In the genomic region with DNA sequence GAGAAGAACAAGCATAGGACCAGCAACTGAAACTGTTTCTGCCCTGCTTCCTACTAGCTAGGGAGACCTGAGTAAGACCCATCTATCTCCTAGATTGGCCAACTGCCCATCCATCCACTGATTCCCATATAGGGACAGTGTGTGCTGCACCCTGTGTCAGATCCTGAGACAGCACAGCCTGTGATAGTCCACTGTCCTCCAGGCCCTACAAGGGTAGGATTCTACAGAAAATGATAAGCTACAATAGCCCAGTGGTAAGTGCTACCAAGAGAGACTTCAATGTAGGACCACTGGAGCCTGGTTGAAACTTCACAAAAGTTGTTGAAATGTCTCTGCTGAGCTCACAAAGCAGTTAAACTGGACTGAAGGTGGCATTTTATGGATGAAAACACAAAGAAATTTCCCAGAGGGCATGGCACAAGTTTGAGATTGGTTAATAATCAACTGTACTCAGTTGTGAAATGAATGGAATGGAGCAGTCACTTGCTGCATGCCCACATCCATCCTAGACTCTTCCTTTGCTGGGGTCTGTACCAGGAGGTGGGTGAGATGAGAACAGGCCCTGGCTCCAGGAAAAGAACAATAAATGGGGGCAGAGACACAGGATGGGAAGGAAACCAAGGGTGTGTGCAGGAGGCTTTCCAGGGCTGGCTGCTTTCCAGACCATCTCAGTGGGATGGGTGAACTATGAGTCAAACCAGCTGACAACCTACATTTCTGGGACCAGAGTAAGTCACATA, we compare ENCODE assay signal across 9 mouse cellular contexts. TPM values are rescaled to one million over a fixed set of nuclear protein-coding genes. Genes with fewer than 3 reads are reported as not detected.
DNase-seq lines count a peak whose midpoint lies in the region; ATAC-seq lines count a peak whose summit lies in the region.
"Had no signal": no experiment of that assay in that cellular context is flagged by ENCODE, and none has a peak within 500 bp of the region (broad histone marks: within the 10 kb centered on the region; RNA-seq: fewer than 3 reads in every experiment).

No protein-coding gene starts in this region.

- no peak overlapping the region for H3K4me3 ChIP-seq in kidney, embryonic 15.5 days (replicated peaks)
- H3K4me3 ChIP-seq in hindbrain, embryonic 12.5 days, result no peak overlapping the region

- peak; percentile 36 for DNase-seq in gastrocnemius, adult 18-20 months (ENCODE audit: low spot score)
- no peak for DNase-seq in gastrocnemius, postnatal 10 days
- DNase-seq in urinary bladder, postnatal 25 days (ENCODE audit: low spot score), result peak; percentile 46
- DNase-seq in urinary bladder, postnatal 10 days (ENCODE audit: low spot score), result no peak
- DNase-seq in layer of hippocampus, postnatal 36 days, result no peak

- no peaks in the 10 kb centered on the region for H3K9me3 ChIP-seq in kidney, embryonic 15.5 days (replicated peaks)
- H3K9me3 ChIP-seq in hindbrain, embryonic 12.5 days (replicated peaks), result no peaks in the 10 kb centered on the region

- 0 out of 2 replicates have a peak, but pooled peaks cover 9% of the 10 kb centered on the region for H3K36me3 ChIP-seq in kidney, embryonic 15.5 days
- H3K36me3 ChIP-seq in hindbrain, embryonic 12.5 days, result no peaks in the 10 kb centered on the region

- no peak overlapping the region for H3K9ac ChIP-seq in kidney, embryonic 15.5 days
- no peak overlapping the region for H3K9ac ChIP-seq in hindbrain, embryonic 12.5 days
- H3K9ac ChIP-seq: liver, embryonic 14.5 days had no signal

- peak overlapping the region; percentile 82 for H3K27ac ChIP-seq in kidney, embryonic 15.5 days
- no peak overlapping the region for H3K27ac ChIP-seq in hindbrain, embryonic 12.5 days
- H3K27ac ChIP-seq: liver, embryonic 14.5 days had no signal

- peaks cover 48% of the 10 kb centered on the region for H3K4me1 ChIP-seq in kidney, embryonic 15.5 days
- no peaks in the 10 kb centered on the region for H3K4me1 ChIP-seq in hindbrain, embryonic 12.5 days

- 0 out of 2 replicates have a peak overlapping the region, but pooled peaks have one; percentile 7 for H3K4me2 ChIP-seq in kidney, embryonic 15.5 days
- no peak overlapping the region for H3K4me2 ChIP-seq in hindbrain, embryonic 12.5 days (replicated peaks)

- peak; percentile 57; the same call in 1 of the 2 replicates for ATAC-seq in kidney, embryonic 15.5 days (replicated peaks; ENCODE audit: low FRiP score)
- no peak for ATAC-seq in inflammation-experienced regulatory T-cells, adult 6 months
- ATAC-seq in hindbrain, embryonic 12.5 days (ENCODE audit: low FRiP score), result no peak

- H3K27me3 ChIP-seq in kidney, embryonic 15.5 days, result no peaks in the 10 kb centered on the region
- no peaks in the 10 kb centered on the region for H3K27me3 ChIP-seq in hindbrain, embryonic 12.5 days

RNA-seq across cellular contexts. Expression of a gene that starts 15.4 kb away (rescaled TPM):
- total RNA-seq in gastrocnemius, adult 18-20 months (2021), result 1 to 10 TPM; 1.5 to 3.6 TPM
- 10 to 100 TPM in 1 of 2 experiments, 1 to 10 TPM in 1; 9.4 to 13.1 TPM for total RNA-seq in gastrocnemius, postnatal 10 days (2021)
- 20.0 and 20.8 TPM in 2 replicates for polyA plus RNA-seq in kidney, embryonic 15.5 days (2015; fragmentation: Nextera tagmentation; extraction: Ambion mirVana)
- 10 to 100 TPM; 51.7 to 69.8 (median 67.4) TPM for polyA plus RNA-seq in inflammation-experienced regulatory T-cells, adult 6 months (2017; shearing (Covaris generic))
- 4.1 and 5.3 TPM in 2 replicates for polyA plus RNA-seq in hindbrain, embryonic 12.5 days (2016; fragmentation: Nextera tagmentation; extraction: Ambion mirVana)
- 1 to 10 TPM; 2.5 to 2.8 TPM for total RNA-seq in layer of hippocampus, postnatal 36 days (2021)

Comparison
In these comparisons a context has a peak if more than half of its experiments do, and no peak if none do; other contexts are left out.
1. DNase-seq: peak in gastrocnemius, adult 18-20 months (single experiment) and urinary bladder, postnatal 25 days (single experiment); none in gastrocnemius, postnatal 10 days (single experiment), urinary bladder, postnatal 10 days (single experiment) and layer of hippocampus, postnatal 36 days (0 of 2).